Mouse (Mus musculus) CD4-positive, CD25-positive, alpha-beta regulatory T cell, adult 2 months (primary cell): ENCODE data around the gene Acot12.
"Not testable (repeated sequence)": the region's sequence is repeated elsewhere in the genome, so short reads cannot be mapped to it uniquely, and the experiment has no call there.

Source experiments
- DNase-seq: peaks from one replicate; pipeline ENCODE4 v3.0.0-alpha.2; 2012; ENCODE audit warnings: low read depth, low spot score

The Acot12 gene

DNA sequence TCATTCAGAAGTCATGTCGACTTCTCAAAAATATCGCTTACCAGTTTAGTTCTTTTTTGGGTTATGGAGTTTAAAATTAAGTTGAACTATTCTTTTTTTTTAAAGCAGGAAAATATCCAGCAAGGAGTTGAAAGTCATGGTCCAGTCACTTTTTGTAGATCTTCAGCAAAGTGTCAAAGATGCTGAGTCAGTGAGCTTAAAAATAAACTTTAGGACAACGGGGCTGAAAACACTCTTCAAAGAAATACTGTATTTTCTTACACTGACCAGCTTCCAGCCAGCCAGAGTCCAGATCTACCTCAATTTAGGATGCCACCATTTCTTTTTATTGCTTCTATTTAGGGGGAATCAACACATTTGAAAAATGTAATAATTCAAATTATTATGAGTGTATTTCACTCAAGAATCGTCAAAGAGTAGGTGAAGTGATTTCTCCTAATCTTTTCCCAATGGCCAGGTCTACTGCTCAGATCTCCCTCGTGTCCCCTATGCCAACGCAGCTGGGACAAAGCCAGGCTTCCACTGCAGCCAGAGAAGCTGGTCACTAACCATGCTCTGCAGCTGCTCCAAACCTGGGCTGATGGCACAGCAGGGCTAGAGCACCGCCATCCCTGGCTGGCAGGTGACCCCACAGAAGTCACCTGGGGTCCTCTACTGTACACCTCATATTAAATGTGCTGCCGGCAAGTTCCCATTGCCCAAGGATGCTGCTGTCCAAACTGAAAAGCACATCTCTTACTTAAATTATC lies 19.2 kb downstream of the Acot12 start:
- no peak for DNase-seq

DNA sequence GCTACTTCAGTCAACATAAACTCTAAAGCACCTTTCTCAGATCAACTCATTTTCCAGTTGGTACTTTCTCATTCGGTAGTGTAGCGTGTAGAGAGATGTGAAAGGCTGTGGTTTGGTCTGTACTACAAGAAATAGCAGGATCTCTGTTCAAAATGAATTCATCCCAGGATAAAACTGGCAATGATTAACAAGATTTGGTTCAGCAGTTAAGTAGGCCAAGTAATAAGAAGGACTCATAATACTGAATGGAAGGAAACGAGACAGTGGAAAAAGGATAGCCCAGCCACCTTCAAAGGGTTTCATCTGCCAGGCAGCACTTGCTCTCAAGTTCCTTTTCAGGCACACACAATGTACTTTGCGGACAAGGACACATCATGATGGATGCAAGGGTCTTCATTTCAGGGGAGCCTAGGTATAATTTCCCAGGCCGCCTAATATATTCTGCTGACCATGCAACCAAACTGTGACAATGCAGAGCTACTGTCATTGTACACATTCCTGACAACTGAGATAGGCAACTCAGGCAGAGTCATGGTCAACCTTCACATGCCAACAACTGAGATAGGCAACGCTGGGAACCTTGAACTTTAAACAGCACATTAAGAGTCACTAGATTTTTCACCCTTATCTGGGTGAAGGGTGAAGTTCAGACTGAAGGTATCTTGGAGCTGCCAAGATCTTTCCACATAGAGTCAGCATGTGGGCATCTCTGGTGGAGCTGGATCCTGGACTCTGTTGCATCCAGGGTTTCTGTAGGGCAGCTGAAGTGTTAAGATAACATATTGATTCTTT lies 20.5 kb downstream of the Acot12 start:
- no peak for DNase-seq

GRCm38 (mm10) chr13:91763654-91764053 lies 22.3 kb downstream of the Acot12 start:
- DNase-seq = not testable (repeated sequence)

DNA sequence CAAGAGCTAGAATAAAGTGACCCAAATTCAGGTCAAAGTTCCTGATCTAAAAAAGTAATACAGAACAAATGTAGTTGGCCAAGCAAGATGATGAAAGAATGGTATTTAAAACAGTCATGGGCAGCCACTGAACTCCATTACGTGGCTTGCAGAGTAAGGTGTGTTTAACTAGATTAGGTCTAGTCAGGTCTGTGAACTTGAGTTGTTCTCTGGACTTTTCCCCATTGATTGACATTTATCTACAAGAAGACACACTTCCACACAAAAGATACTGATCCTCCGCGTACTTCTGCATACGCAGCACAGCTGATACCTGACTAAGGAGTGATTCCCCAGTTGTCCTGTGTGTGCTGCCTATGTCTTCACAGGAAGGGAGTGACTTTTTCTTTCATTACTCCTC lies 24.3 kb downstream of the Acot12 start:
- DNase-seq = no peak

GRCm38 (mm10) chr13:91768683-91769651 lies 27.7 kb downstream of the Acot12 start:
- DNase-seq = peak; percentile 69

DNA sequence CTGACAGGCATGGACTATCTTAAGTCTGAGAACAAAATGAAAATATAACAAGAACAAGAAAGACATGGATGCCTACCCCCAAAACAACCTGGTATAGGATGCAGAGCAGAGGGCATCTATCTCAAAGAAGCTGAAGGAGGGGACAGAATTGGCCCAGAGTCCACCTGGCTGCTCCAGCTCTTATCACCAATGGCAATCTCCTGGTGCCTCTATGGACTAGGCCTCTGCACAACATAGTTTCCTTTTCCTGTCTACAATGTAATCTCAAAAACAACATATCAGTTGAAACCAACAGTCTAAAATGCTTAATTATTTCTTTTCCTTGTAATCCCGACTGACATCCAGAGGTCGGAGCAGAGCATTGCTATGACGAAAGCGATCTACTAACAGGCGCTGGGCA lies 36.8 kb downstream of the Acot12 start:
- no peak for DNase-seq

DNA sequence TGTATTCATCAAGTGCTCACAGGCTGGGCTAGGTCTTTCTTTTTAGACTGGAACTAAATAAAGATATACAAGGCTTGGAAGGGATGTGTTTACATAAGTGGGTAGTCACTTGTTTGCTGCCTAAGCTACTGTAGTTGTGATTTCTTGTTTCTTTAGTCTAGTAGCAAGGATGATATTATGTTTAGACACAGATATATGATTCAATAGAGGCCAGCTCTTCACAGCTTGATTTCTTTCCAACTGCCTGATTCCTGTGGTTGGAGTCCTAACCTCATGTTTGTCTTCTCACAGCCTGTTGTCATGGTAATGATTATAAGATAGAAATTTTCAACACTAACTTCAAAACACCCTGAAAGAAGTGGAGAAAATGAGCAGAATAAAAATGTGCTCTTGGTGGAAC lies 38.6 kb downstream of the Acot12 start:
- peak; percentile 15 for DNase-seq

GRCm38 (mm10) chr13:91792035-91792434 lies 50.7 kb downstream of the Acot12 start:
- no peak for DNase-seq

GRCm38 (mm10) chr13:91794926-91795436 lies 53.7 kb downstream of the Acot12 start:
- DNase-seq = no peak

GRCm38 (mm10) chr13:91795593-91795992 lies 54.3 kb downstream of the Acot12 start:
- no peak for DNase-seq

DNA sequence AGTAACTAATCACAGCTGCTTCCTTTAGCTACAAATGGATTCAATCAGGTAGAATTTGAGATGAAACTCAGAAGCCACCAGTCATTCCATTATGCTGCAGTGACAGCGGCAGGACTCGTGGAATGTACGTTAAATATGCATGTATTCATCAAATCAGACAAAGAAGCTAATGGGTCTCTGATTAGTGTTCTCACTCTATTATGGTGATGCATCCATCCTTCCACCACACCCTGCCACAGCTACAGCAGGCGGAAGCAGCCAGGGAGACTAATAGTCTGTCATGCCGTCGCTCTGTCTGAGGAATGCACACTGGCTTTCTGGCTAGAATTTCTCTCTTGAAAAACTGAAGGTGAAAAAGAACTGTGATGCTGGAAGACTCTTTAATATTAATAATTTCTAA lies 54.7 kb downstream of the Acot12 start:
- no peak for DNase-seq

GRCm38 (mm10) chr13:91796916-91797315 lies 55.6 kb downstream of the Acot12 start:
- DNase-seq = no peak

- no peak for DNase-seq
Measured at GRCm38 (mm10) chr13:91797442-91797841, 56.1 kb downstream of the Acot12 start.

DNA sequence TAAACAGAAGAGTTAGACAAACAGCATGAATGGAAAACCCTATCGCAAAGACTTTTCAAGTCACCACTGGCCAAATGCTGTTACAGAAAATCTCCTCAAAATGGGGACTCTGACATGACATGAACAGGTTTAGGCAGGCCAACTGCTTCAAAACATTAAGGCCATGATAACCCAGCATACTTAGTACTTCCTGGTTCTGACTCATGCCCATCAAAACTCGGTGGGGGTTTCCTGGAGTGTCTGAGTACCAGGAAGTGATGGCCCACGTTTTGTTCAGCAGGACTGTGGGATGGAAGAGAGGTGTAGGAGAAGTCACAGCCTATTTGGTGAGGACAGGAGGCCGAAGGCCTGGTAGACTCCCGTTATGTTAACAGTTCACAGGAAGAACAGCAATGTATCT lies 60.4 kb downstream of the Acot12 start:
- peak; percentile 50 for DNase-seq

- DNase-seq = peak; percentile 94
Measured at GRCm38 (mm10) chr13:91807155-91807839, 66.0 kb downstream of the Acot12 start, which contains the start of gene Zcchc9. TSS of gene Zcchc9 (minus strand) at chr13:91807705.

DNA sequence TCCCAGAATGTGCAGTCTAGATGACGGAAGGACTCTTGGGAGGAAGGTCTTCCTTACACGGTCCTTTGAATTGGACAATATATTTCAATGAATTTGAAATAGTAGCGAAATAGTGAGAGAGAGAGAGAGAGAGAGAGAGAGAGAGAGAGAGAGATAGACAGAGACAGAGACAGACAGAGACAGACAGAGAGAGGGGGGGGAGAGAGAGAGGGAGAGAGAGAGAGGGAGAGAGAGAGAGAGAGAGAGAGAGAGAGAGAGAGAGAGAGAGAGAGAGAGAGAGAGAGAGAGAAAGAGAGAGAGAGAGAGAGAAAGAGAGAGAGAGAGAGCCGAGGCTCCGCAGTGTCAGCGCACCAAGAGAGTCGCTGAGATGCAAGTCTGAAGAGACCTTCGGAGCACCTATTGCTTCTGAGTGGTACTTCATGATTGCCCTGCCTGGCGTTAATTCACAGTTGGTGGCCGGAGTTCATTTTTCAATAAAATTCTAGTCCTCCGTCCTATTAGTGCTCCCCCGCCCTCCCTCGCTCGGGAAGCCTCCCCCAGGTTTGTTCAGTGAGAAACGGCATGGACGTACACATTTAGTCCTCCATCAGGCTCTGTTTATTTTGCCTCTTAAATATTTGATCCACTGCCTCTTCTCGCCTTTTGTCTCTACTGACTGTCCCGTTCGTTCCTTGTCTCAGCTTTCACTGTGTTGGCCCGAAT lies 66.7 kb downstream of the Acot12 start:
- DNase-seq = peak; percentile 65

DNA sequence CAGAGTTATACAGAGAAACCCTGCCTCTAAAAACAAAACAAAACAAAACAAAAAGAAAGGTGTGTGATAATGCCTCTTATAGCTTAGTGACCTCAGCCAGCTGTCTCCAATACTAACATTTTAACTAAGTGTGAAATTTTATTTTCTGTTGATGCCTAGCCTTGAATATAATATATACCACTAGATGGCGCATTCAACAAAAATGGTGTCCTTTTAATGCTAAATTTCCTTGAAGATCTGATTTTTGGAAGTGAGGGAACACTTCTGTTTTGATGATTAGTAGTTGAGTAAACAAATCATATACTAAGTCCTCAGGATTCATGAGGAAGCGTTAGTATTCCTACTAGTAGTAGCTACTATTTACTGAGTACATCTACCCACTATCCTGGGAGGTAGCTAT lies 68.2 kb downstream of the Acot12 start:
- DNase-seq = peak; percentile 65

GRCm38 (mm10) chr13:91814670-91815069 lies 73.4 kb downstream of the Acot12 start:
- peak; percentile 41 for DNase-seq

GRCm38 (mm10) chr13:91823735-91824134 lies 82.4 kb downstream of the Acot12 start:
- no peak for DNase-seq

GRCm38 (mm10) chr13:91824845-91825550 lies 83.7 kb downstream of the Acot12 start:
- no peak for DNase-seq
